Mouse (Mus musculus) midbrain, embryonic 14.5 days (tissue): ENCODE results near the gene Olfr828. TPM values are rescaled to one million over a fixed set of nuclear protein-coding genes. Genes with fewer than 3 reads are reported as not detected.
A peak's percentile ranks its signal among the peaks of the same experiment; 100 is the strongest.

Source experiments
- ATAC-seq: fragments of 200-750 bp; cut with Nextera tagmentation; 2 replicates; pipeline ENCODE4 v1.8.0; 2017; ENCODE audit warnings: moderate number of reproducible peaks, moderate library complexity; ENCODE audit not compliant: low FRiP score, low TSS enrichment
- DNase-seq: peaks from one replicate; pipeline ENCODE4 v3.0.0-alpha.2; 2015
- H3K27ac ChIP-seq: fragments of 300-500 bp; sonication (generic); replicated peaks from 2 replicates; pipeline ENCODE4 v1.5.1; 2014; ENCODE audit warnings: mild to moderate bottlenecking, low read depth, low read length, moderate library complexity
- H3K27me3 ChIP-seq: fragments of 300-500 bp; sonication (generic); 2 replicates; pipeline ENCODE4 v1.6.1; 2014; ENCODE audit warnings: low read length, control low read depth, mixed read lengths; ENCODE audit not compliant: control insufficient read depth, insufficient read depth
- H3K36me3 ChIP-seq: fragments of 300-500 bp; sonication (generic); 2 replicates; pipeline ENCODE4 v1.6.1; 2014; ENCODE audit warnings: low read length, control low read depth; ENCODE audit not compliant: control insufficient read depth, insufficient read depth
- H3K4me1 ChIP-seq: fragments of 300-500 bp; sonication (generic); 2 replicates; pipeline ENCODE4 v1.6.1; 2014; ENCODE audit warnings: mild to moderate bottlenecking, antibody characterized with exemption, low read length, control low read depth; ENCODE audit not compliant: control insufficient read depth, insufficient read depth
- H3K4me2 ChIP-seq: fragments of 300-500 bp; sonication (generic); 2 replicates; pipeline ENCODE4 v1.6.1; 2014; ENCODE audit warnings: mild to moderate bottlenecking, low read length, moderate library complexity
- H3K4me3 ChIP-seq: fragments of 300-500 bp; sonication (generic); replicated peaks from 2 replicates; pipeline ENCODE4 v1.5.1; 2014; ENCODE audit warnings: low read depth, low read length
- H3K9ac ChIP-seq: fragments of 300-500 bp; sonication (generic); replicated peaks from 2 replicates; pipeline ENCODE4 v1.6.1; 2014; ENCODE audit warnings: mild to moderate bottlenecking, low read length, moderate library complexity
- H3K9me3 ChIP-seq: fragments of 300-500 bp; sonication (generic); 2 replicates; pipeline ENCODE4 v1.6.1; 2016; ENCODE audit warnings: low read length, control low read depth, mixed read lengths; ENCODE audit not compliant: control insufficient read depth
- WGBS: fragments of 180-500 bp; shearing (Covaris S2); extraction: QIAGEN DNeasy Blood & Tissue Kit; methylation state at CpG from one replicate; pipeline ENCODE4 v1.1.7; 2014; 5-methylcytosine and 5-hydroxymethylcytosine counted together
- polyA plus RNA-seq: library from polyadenylated mRNA; unstranded; fragments of >200 nt; fragmentation: Nextera tagmentation; extraction: Ambion mirVana; gene quantifications from 2 replicates; pipeline ENCODE4 v1.2.1, GENCODE M21; 2014

Gene Olfr828
- not detected in 2 replicates for polyA plus RNA-seq

DNA sequence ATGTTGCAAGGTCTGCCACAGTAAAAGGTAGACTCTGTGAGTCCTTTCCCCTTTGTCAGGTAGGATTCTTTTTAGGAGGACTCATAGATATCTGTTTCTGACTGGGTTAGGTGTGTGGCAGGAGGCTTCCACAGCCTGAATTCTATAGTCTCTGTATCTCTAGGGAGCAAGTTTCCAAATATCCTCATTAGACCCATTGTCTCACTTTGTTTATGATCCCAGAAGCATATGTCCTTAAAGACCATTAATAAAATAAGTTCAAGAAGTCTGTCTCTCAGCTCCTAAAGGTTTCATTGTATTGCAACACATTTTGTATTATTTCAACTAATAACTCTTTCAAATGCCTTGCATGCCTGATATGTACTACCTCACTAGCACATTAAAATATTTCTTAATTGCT is at the start of gene Olfr828:
Gene Olfr828, minus strand, starts transcription at position 101 of the 400 bp plus-strand sequence.
- Histone ChIP-seq H3K4me1 (no peaks in the 10 kb centered on the region), H3K9me3 (no peaks in the 10 kb centered on the region), H3K27ac (no peak within 1 kb of the TSS), H3K4me3 (no peak within 1 kb of the TSS), H3K36me3 (no peaks in the 10 kb centered on the region), H3K9ac (no peak within 1 kb of the TSS), H3K4me2 (no peak within 1 kb of the TSS), H3K27me3 (no peaks in the 10 kb centered on the region)
- DNase-seq (no peak), ATAC-seq (no peak)

DNA sequence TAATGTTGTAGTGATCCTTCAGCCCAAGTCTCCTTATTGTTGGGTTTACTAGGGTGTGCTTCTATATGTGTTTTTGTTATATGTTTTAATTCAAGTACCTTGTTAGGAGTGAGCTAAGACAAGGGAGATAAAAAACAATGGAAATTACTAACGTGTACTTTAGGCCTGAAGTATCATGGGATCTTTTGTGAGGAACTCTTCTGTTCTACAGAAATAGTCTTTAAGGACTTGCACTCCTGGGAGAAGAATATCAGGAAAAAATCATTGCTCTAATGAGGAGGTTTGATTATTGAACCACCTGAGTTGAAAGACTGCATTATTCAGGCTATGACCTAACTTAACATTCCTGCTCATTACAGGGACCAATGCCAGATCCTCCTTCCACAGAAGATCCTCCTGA is 35.3 kb upstream of the Olfr828 start, which contains the start of gene Olfr829:
Gene Olfr829, plus strand, starts transcription at position 301 of the 400 bp plus-strand sequence.
- H3K4me1 ChIP-seq: no peaks in the 10 kb centered on the region
- no peak within 1 kb of the TSS for H3K4me3 ChIP-seq
- WGBS: 51% methylated on average over 1 of the region's 1 CpGs
- H3K36me3 ChIP-seq: no peaks in the 10 kb centered on the region
- H3K9ac ChIP-seq: no peak within 1 kb of the TSS
- no peaks in the 10 kb centered on the region for H3K27me3 ChIP-seq
- no peak within 1 kb of the TSS for H3K27ac ChIP-seq
- 0 out of 2 replicates have a peak, but pooled peaks cover 4% of the 10 kb centered on the region for H3K9me3 ChIP-seq
- no peak for DNase-seq
- no peak within 1 kb of the TSS for H3K4me2 ChIP-seq
- no peak for ATAC-seq

DNA sequence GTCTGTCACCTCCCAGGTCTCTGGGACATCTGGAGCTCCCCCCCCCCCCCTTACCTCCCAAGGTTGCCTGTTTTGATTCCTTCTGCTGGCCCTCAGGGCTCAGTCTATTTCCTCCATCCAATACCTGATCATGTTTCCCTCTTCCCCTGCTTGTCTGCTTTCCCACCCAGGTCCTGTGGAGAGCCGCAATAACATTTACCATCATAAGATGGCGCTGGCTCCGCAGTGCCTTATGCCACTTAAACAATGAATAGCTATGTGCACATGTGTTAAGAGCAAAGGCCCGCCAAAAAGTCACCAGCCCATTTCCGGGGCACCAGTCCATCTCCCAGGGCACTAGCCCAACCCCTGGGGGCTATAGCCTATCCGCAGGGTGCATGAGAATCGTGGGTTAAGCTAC is 34.0 kb downstream of the Olfr828 start:
- 61% methylated on average over 7 of the region's 7 CpGs for WGBS
- no peaks in the 10 kb centered on the region for H3K9me3 ChIP-seq
- H3K4me2 ChIP-seq: no peak overlapping the region
- no peaks in the 10 kb centered on the region for H3K36me3 ChIP-seq
- no peaks in the 10 kb centered on the region for H3K4me1 ChIP-seq
- H3K9ac ChIP-seq: no peak overlapping the region
- DNase-seq (no peak), ATAC-seq (no peak)
- H3K27ac ChIP-seq: no peak overlapping the region
- no peaks in the 10 kb centered on the region for H3K27me3 ChIP-seq
- H3K4me3 ChIP-seq: no peak overlapping the region

DNA sequence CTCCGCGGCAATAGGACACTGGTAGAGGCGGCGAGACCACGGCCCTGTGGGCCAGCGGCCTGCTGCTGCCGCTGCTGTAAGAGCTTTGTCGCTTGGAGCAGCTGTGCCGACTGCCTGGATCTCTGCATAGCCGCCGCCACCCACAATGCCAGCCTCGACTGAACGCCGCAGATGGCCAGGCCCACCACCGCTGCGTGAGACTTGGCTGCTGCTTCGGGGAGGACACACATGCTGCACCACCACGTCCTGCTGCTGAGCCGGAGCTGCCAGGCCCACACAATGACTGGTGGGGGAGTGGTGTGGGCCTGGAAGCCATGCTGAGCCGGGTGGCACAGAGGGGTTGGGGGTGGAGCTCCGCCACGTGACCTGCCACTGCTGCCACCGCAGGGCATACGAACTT is 39.9 kb downstream of the Olfr828 start:
- ATAC-seq: peak; percentile 71
- DNase-seq: peak; percentile 1
- Histone ChIP-seq H3K9me3 (no peaks in the 10 kb centered on the region), H3K36me3 (no peaks in the 10 kb centered on the region), H3K4me3 (no peak overlapping the region), H3K27me3 (no peaks in the 10 kb centered on the region), H3K27ac (no peak overlapping the region), H3K4me2 (no peak overlapping the region), H3K4me1 (no peaks in the 10 kb centered on the region), H3K9ac (no peak overlapping the region)
- 66% methylated on average over 24 of the region's 24 CpGs for WGBS

DNA sequence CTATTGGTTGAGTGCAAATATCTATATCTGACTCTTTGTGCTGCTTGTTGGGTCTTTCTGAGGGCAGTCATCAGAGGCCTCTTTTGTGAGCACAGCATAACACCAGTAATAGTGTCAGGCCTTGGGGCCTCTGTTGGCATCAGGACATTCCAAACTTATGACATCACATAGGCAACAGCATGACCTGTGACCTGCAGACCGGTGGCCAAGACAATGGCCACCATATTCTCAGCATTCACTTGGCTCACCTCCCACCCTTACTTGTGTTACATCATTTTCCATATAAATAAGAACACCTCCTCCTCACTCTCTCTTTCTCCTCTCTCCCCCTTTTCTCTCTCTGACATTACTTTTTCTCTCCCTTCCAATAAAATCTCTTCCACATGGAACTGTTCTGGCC is 40.3 kb downstream of the Olfr828 start:
- 86% methylated on average over 1 of the region's 1 CpGs for WGBS
- DNase-seq (no peak), ATAC-seq (no peak; the same call in 1 of the 2 replicates)
- no peaks in the 10 kb centered on the region for H3K27me3 ChIP-seq
- no peak overlapping the region for H3K4me2 ChIP-seq
- H3K4me3 ChIP-seq: no peak overlapping the region
- no peaks in the 10 kb centered on the region for H3K4me1 ChIP-seq
- no peak overlapping the region for H3K27ac ChIP-seq
- H3K9ac ChIP-seq: no peak overlapping the region
- no peaks in the 10 kb centered on the region for H3K36me3 ChIP-seq
- no peaks in the 10 kb centered on the region for H3K9me3 ChIP-seq

Other genes with a start within 250 kb of the Olfr828 start
- not detected in 2 replicates for gene Muc16, start 145.0 kb downstream of the Olfr828 start, polyA plus RNA-seq
- not detected in 2 replicates for gene Olfr24, start 55.5 kb downstream of the Olfr828 start, polyA plus RNA-seq
- not detected in 2 replicates for gene Olfr829, start 35.4 kb upstream of the Olfr828 start, polyA plus RNA-seq
- not detected in 2 replicates for gene Olfr830, start 55.2 kb upstream of the Olfr828 start, polyA plus RNA-seq
- gene Olfr832, start 117.6 kb upstream of the Olfr828 start, polyA plus RNA-seq: not detected in 2 replicates
- gene Olfr834, start 168.5 kb upstream of the Olfr828 start, polyA plus RNA-seq: not detected in 2 replicates
- gene Olfr835, start 213.2 kb upstream of the Olfr828 start, polyA plus RNA-seq: not detected in 2 replicates